Mouse (Mus musculus) neural tube, postnatal 0 days (tissue): ENCODE data around the gene Vamp5. TPM values are rescaled to one million over a fixed set of nuclear protein-coding genes. Genes with fewer than 3 reads are reported as not detected.

Experiments used
- polyA plus RNA-seq: library from polyadenylated mRNA; unstranded; fragments of >200 nt; fragmentation: Nextera tagmentation; extraction: Ambion mirVana; gene quantifications from 2 replicates; pipeline ENCODE4 v1.2.1, GENCODE M21; 2015

The Vamp5 gene
- polyA plus RNA-seq = 22.7 and 27.5 TPM in 2 replicates

GRCm38 (mm10) chr6:72380131-72380770, at the start of gene Vamp5:
Gene Vamp5, minus strand, starts transcription at chr6:72380468.

GRCm38 (mm10) chr6:72414076-72414756, 33.9 kb upstream of the Vamp5 start, which contains the start of gene Ggcx:
Gene Ggcx, plus strand, starts transcription at chr6:72414308.

GRCm38 (mm10) chr6:72389941-72390771, 9.9 kb upstream of the Vamp5 start, which contains the start of gene Vamp8:
Gene Vamp8, minus strand, starts transcription at chr6:72390703.

GRCm38 (mm10) chr6:72366844-72367443, 13.3 kb downstream of the Vamp5 start, which contains the start of gene Rnf181:
Gene Rnf181, minus strand, starts transcription at chr6:72366956.

GRCm38 (mm10) chr6:72355066-72355911, 25.0 kb downstream of the Vamp5 start, which contains the start of gene Tmem150a:
Gene Tmem150a, plus strand, starts transcription at chr6:72355447.

GRCm38 (mm10) chr6:72347166-72347941, 32.9 kb downstream of the Vamp5 start, which contains the start of gene 0610030E20Rik:
Gene 0610030E20Rik, plus strand, starts transcription at chr6:72347317.

GRCm38 (mm10) chr6:72345074-72345567, 35.1 kb downstream of the Vamp5 start, which contains the start of gene Usp39:
Gene Usp39, minus strand, starts transcription at chr6:72345184.

Other genes with a start within 250 kb of the Vamp5 start
- 3.6 and 3.8 TPM in 2 replicates for gene Atoh8, start 144.9 kb downstream of the Vamp5 start, polyA plus RNA-seq
- gene Sftpb, start 75.9 kb downstream of the Vamp5 start, polyA plus RNA-seq = 0.20 and 0.27 TPM in 2 replicates
- gene Usp39, start 35.3 kb downstream of the Vamp5 start, polyA plus RNA-seq = 31.2 and 32.1 TPM in 2 replicates
- 13.8 and 15.6 TPM in 2 replicates for gene 0610030E20Rik, start 33.2 kb downstream of the Vamp5 start, polyA plus RNA-seq
- gene Tmem150a, start 25.0 kb downstream of the Vamp5 start, polyA plus RNA-seq = 21.6 and 25.5 TPM in 2 replicates
- gene Rnf181, start 13.5 kb downstream of the Vamp5 start, polyA plus RNA-seq = 154 and 155 TPM in 2 replicates
- 29.8 and 33.5 TPM in 2 replicates for gene Vamp8, start 10.2 kb upstream of the Vamp5 start, polyA plus RNA-seq
- gene Ggcx, start 33.8 kb upstream of the Vamp5 start, polyA plus RNA-seq = 13.2 and 15.4 TPM in 2 replicates
- gene Mat2a, start 59.1 kb upstream of the Vamp5 start, polyA plus RNA-seq = 248 and 259 TPM in 2 replicates
- 0.24 and 0.62 TPM in 2 replicates for gene Sh2d6, start 141.2 kb upstream of the Vamp5 start, polyA plus RNA-seq
- gene Capg, start 163.9 kb upstream of the Vamp5 start, polyA plus RNA-seq = 19.4 and 21.5 TPM in 2 replicates
- 18.0 and 18.6 TPM in 2 replicates for gene Elmod3, start 217.9 kb upstream of the Vamp5 start, polyA plus RNA-seq
- 9.4 and 10.7 TPM in 2 replicates for gene Retsat, start 218.0 kb upstream of the Vamp5 start, polyA plus RNA-seq
- gene Tgoln1, start 236.5 kb upstream of the Vamp5 start, polyA plus RNA-seq = 34.5 and 35.1 TPM in 2 replicates